Mouse (Mus musculus) heart, embryonic 16.5 days (tissue): ENCODE data around the gene Gm47289. TPM values are rescaled to one million over a fixed set of nuclear protein-coding genes. Genes with fewer than 3 reads are reported as not detected.

ENCODE experiments used
- ATAC-seq: fragments of 200-750 bp; cut with Nextera tagmentation; replicated peaks from 2 replicates; pipeline ENCODE4 v1.8.0; 2017; ENCODE audit warnings: moderate number of reproducible peaks; ENCODE audit not compliant: insufficient read depth, low FRiP score; ENCODE audit errors: extremely low read depth
- H3K27ac ChIP-seq: fragments of 300-500 bp; sonication (generic); 2 replicates; pipeline ENCODE4 v1.5.1; 2014; ENCODE audit warnings: mild to moderate bottlenecking, low read length, control low read depth, moderate library complexity
- H3K27me3 ChIP-seq: fragments of 300-500 bp; sonication (generic); 2 replicates; pipeline ENCODE4 v1.6.1; 2014; ENCODE audit warnings: low read length, mixed read lengths; ENCODE audit not compliant: control insufficient read depth, insufficient read depth
- H3K36me3 ChIP-seq: fragments of 300-500 bp; sonication (generic); 2 replicates; pipeline ENCODE4 v1.6.1; 2014; ENCODE audit not compliant: control insufficient read depth, insufficient read depth
- H3K4me1 ChIP-seq: fragments of 300-500 bp; sonication (generic); 2 replicates; pipeline ENCODE4 v1.6.1; 2014; ENCODE audit warnings: low read length, mixed read lengths; ENCODE audit not compliant: control insufficient read depth, insufficient read depth
- H3K4me2 ChIP-seq: fragments of 300-500 bp; sonication (generic); 2 replicates; pipeline ENCODE4 v1.6.1; 2014; ENCODE audit warnings: low read depth, mild to moderate bottlenecking, control low read depth, low read length
- H3K4me3 ChIP-seq: fragments of 300-500 bp; sonication (generic); 2 replicates; pipeline ENCODE4 v1.5.1; 2014; ENCODE audit warnings: mild to moderate bottlenecking, control low read depth, low read length
- H3K9ac ChIP-seq: fragments of 300-500 bp; sonication (generic); 2 replicates; pipeline ENCODE4 v1.6.1; 2014; ENCODE audit warnings: low read length, control low read depth
- H3K9me3 ChIP-seq: fragments of 300-500 bp; sonication (generic); replicated peaks from 2 replicates; pipeline ENCODE4 v1.6.1; 2016; ENCODE audit warnings: low read length; ENCODE audit not compliant: control insufficient read depth
- WGBS: fragments of 180-500 bp; shearing (Covaris S2); extraction: QIAGEN DNeasy Blood & Tissue Kit; methylation state at CpG from one replicate; pipeline ENCODE4 v1.1.7; 2014; 5-methylcytosine and 5-hydroxymethylcytosine counted together
- polyA plus RNA-seq: library from polyadenylated mRNA; unstranded; fragments of >200 nt; fragmentation: Nextera tagmentation; extraction: Ambion mirVana; gene quantifications from 2 replicates; pipeline ENCODE4 v1.2.1, GENCODE M21; 2015

Gene Gm47289
- polyA plus RNA-seq, 1 experiment from 2014 or later: not detected

DNA sequence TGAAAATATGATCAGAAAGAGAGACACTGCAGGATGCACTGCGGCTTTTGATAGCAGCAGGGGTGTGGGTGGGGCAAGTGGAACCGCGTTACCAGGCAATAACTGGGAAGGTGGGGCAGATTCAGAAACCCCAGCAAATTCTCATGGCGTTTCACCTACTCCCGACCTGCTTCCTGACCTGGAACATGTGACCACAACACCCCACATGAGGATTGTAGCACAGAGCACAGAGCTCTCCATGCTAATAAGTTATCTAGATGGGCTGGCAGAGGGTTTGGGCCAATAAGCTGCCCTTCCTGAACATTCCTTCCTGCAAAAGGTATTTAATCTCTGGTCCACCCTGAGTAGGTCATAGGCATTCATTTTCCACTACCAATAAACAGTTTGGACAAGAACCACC is 28.3 kb upstream of the Gm47289 start:
- Histone ChIP-seq H3K4me3 (no peak overlapping the region), H3K27ac (no peak overlapping the region), H3K4me2 (no peak overlapping the region), H3K4me1 (no peaks in the 10 kb centered on the region), H3K27me3 (no peaks in the 10 kb centered on the region), H3K36me3 (no peaks in the 10 kb centered on the region), H3K9me3 (no peaks in the 10 kb centered on the region), H3K9ac (no peak overlapping the region)
- 46% methylated on average over 5 of the region's 5 CpGs for WGBS
- no peak for ATAC-seq

DNA sequence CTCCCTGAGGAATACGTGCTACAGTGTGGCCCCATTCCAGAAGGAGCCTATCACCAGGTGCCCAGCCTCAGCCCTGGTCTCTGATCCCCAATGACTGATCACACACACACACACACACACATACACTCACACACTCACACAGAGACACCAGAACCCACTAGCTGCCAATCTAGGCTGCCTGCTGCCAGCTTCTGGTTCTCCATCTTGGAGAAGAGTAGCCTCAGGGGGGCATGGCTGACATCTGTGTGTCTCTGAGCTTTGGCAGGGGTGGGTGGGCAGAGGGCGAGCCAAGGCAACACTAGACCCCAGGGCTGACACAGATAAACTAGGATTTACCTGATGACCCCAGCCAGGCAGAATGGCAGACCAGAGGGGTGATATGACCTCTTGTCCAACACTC is 20.1 kb upstream of the Gm47289 start:
- H3K9ac ChIP-seq: no peak overlapping the region
- H3K4me3 ChIP-seq: no peak overlapping the region
- H3K4me2 ChIP-seq: no peak overlapping the region
- WGBS: 71% methylated on average over 2 of the region's 2 CpGs
- no peak overlapping the region for H3K27ac ChIP-seq
- H3K27me3 ChIP-seq: no peaks in the 10 kb centered on the region
- H3K4me1 ChIP-seq: no peaks in the 10 kb centered on the region
- no peaks in the 10 kb centered on the region for H3K9me3 ChIP-seq
- no peak for ATAC-seq
- no peaks in the 10 kb centered on the region for H3K36me3 ChIP-seq

- WGBS: 61% methylated on average over 5 of the region's 5 CpGs
- Histone ChIP-seq H3K4me3 (no peak overlapping the region), H3K27ac (no peak overlapping the region), H3K4me2 (no peak overlapping the region), H3K9ac (no peak overlapping the region), H3K4me1 (no peaks in the 10 kb centered on the region), H3K27me3 (no peaks in the 10 kb centered on the region), H3K36me3 (no peaks in the 10 kb centered on the region), H3K9me3 (no peaks in the 10 kb centered on the region)
- ATAC-seq: no peak
Measured at GRCm38 (mm10) chr9:119142066-119142465, 16.9 kb upstream of the Gm47289 start.

GRCm38 (mm10) chr9:119143372-119143771 is 15.6 kb upstream of the Gm47289 start:
- H3K27me3 ChIP-seq: no peaks in the 10 kb centered on the region
- H3K27ac ChIP-seq: no peak overlapping the region
- H3K4me2 ChIP-seq: no peak overlapping the region
- 66% methylated on average over 9 of the region's 9 CpGs for WGBS
- H3K4me3 ChIP-seq: no peak overlapping the region
- no peak overlapping the region for H3K9ac ChIP-seq
- H3K9me3 ChIP-seq: no peaks in the 10 kb centered on the region
- no peaks in the 10 kb centered on the region for H3K36me3 ChIP-seq
- ATAC-seq: no peak
- no peaks in the 10 kb centered on the region for H3K4me1 ChIP-seq

DNA sequence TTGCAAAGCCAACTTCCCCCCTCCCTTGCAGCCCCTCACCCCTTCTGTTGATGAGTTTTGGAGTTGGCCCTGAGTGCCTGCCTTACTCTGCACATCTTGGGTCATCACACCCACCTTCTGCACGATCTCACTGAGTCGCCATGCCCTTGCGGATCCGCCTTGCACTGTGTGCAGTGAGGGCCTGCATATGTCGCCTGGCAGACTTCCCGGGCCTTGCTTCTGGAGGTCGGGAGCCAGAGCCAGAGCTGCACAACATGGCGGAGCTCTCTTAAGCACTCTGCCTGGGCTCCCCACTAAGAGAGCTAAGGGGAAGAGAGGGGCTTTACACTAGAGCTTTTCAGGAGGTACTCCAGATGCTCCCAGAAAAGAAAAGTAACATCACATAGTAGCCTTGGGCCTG is 14.3 kb upstream of the Gm47289 start:
- ATAC-seq: no peak
- WGBS: 73% methylated on average over 8 of the region's 8 CpGs
- Histone ChIP-seq H3K9me3 (no peaks in the 10 kb centered on the region), H3K27me3 (no peaks in the 10 kb centered on the region), H3K27ac (no peak overlapping the region), H3K4me1 (no peaks in the 10 kb centered on the region), H3K4me2 (no peak overlapping the region), H3K36me3 (no peaks in the 10 kb centered on the region), H3K4me3 (no peak overlapping the region), H3K9ac (no peak overlapping the region)

GRCm38 (mm10) chr9:119145137-119145536 is 13.8 kb upstream of the Gm47289 start:
- no peak overlapping the region for H3K4me3 ChIP-seq
- ATAC-seq: no peak
- H3K4me1 ChIP-seq: no peaks in the 10 kb centered on the region
- H3K27ac ChIP-seq: no peak overlapping the region
- H3K36me3 ChIP-seq: no peaks in the 10 kb centered on the region
- H3K27me3 ChIP-seq: no peaks in the 10 kb centered on the region
- H3K4me2 ChIP-seq: no peak overlapping the region
- 61% methylated on average over 10 of the region's 10 CpGs for WGBS
- H3K9me3 ChIP-seq: no peaks in the 10 kb centered on the region
- H3K9ac ChIP-seq: no peak overlapping the region

GRCm38 (mm10) chr9:119145638-119146037 is 13.3 kb upstream of the Gm47289 start:
- ATAC-seq: no peak
- no peak overlapping the region for H3K4me3 ChIP-seq
- no peaks in the 10 kb centered on the region for H3K27me3 ChIP-seq
- no peak overlapping the region for H3K27ac ChIP-seq
- no peaks in the 10 kb centered on the region for H3K4me1 ChIP-seq
- WGBS: 60% methylated on average over 6 of the region's 6 CpGs
- H3K9ac ChIP-seq: no peak overlapping the region
- H3K9me3 ChIP-seq: no peaks in the 10 kb centered on the region
- H3K36me3 ChIP-seq: no peaks in the 10 kb centered on the region
- H3K4me2 ChIP-seq: no peak overlapping the region

GRCm38 (mm10) chr9:119146098-119146770 is 12.7 kb upstream of the Gm47289 start:
- no peaks in the 10 kb centered on the region for H3K4me1 ChIP-seq
- H3K36me3 ChIP-seq: no peaks in the 10 kb centered on the region
- no peak overlapping the region for H3K4me2 ChIP-seq
- no peak for ATAC-seq
- H3K9me3 ChIP-seq: no peaks in the 10 kb centered on the region
- 60% methylated on average over 13 of the region's 13 CpGs for WGBS
- no peak overlapping the region for H3K9ac ChIP-seq
- H3K27ac ChIP-seq: no peak overlapping the region
- H3K4me3 ChIP-seq: no peak overlapping the region
- no peaks in the 10 kb centered on the region for H3K27me3 ChIP-seq

DNA sequence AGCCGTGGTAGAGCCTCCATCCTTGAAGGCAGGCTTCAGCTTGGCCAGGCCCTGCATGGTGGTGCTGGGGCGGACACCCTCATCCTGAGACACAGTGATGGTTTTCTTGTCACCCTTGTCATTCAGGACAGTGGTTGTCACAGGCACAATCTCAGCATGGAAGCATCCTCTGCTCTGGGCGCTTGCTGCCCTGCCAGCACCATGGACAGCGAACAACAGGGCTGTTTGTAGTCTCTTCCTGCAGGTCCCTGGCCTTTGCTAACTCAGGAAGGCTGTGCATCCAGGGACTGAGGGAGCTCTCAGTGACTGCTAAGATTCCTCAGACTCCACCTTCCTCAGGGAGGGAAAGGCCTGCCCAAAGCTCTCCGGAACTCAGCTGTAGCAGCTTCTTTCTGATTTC is 9.4 kb upstream of the Gm47289 start:
- ATAC-seq: no peak
- Histone ChIP-seq H3K4me1 (no peaks in the 10 kb centered on the region), H3K27me3 (no peaks in the 10 kb centered on the region), H3K9me3 (no peaks in the 10 kb centered on the region), H3K9ac (no peak overlapping the region), H3K27ac (no peak overlapping the region), H3K4me2 (no peak overlapping the region), H3K4me3 (no peak overlapping the region), H3K36me3 (no peaks in the 10 kb centered on the region)
- WGBS: 20% methylated on average over 5 of the region's 5 CpGs
